Mouse (Mus musculus): Measurements from ENCODE around the gene Atp6v0e. TPM values are rescaled to one million over a fixed set of nuclear protein-coding genes. Genes with fewer than 3 reads are reported as not detected.

Gene Atp6v0e
- 88.2 TPM for total RNA-seq (2023)

DNA sequence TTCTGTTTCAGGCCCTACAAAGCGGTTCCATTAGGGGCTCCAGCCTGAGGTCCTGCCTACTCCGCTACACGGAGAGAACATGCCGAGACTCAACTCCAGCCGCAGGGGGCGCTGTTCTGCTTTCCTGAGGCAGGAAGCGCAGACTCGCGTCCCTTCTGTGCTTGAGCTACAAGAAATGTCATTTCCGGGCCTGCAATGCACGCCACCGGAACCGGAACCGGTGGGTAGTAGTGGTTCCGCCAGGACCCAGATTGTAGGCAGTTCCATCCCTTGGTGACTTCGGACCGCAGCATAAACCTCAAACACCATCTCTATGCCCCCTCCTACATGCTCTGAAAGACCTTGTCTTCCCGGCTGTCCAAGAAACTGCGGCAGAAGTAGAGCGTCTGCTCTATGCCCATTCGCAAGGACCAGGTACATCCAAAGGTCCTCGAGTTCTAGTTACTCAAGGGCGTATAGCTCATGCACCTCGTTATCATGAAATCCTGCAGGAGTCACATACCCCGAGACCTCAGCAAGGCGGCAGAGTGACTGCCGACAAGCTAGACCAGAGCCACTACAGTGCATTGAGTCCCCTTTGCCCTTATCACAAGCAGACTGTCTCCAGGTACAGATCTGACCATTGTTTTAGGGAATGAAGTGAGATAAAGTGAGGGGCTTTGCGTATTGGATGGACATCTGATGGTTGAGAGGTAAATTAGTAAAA is at the start of gene Atp6v0e:
Gene Atp6v0e (plus strand): TSS at position 254 of the 706 bp plus-strand sequence.

DNA sequence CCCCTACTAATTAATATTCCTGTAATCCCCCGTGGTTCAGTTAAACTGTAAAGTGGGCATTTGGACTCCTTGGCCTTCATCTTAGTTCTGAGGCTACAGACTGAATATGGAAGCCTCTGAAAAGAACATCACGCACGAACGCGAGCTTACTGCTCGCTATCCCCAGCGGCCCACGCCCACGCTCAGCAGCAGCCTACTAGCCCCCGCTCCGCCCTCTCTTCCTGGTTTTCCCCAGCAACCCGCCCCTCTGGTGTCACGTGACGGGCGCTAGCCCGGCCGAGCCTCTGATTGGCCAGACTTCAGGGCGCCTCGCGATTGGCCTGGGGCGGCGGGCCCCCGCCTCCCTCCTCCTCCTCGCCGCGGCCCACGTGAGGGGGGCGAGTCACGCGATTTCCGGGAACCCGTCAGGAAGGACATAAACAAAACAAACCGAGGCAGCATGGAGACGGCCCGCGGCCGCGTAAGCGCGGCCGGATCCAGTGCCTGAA is 52.3 kb downstream of the Atp6v0e start, which contains the start of gene Crebrf:
Gene Crebrf (plus strand): TSS at position 380 of the 488 bp plus-strand sequence.

Other genes with a start within 250 kb of the Atp6v0e start
- 0.38 TPM for gene Neurl1b, start 248.4 kb upstream of the Atp6v0e start, total RNA-seq (2023)
- 25.8 TPM for gene Ergic1, start 101.7 kb upstream of the Atp6v0e start, total RNA-seq (2023)
- 390 TPM for gene Dusp1, start 101.1 kb upstream of the Atp6v0e start, total RNA-seq (2023)
- 204 TPM for gene Crebrf, start 52.4 kb downstream of the Atp6v0e start, total RNA-seq (2023)
- 26.3 TPM for gene Bnip1, start 117.8 kb downstream of the Atp6v0e start, total RNA-seq (2023)
- gene Nkx2-5, start 181.8 kb downstream of the Atp6v0e start, total RNA-seq (2023): not detected